Mouse (Mus musculus): ENCODE data around the gene Spag5.

DNA sequence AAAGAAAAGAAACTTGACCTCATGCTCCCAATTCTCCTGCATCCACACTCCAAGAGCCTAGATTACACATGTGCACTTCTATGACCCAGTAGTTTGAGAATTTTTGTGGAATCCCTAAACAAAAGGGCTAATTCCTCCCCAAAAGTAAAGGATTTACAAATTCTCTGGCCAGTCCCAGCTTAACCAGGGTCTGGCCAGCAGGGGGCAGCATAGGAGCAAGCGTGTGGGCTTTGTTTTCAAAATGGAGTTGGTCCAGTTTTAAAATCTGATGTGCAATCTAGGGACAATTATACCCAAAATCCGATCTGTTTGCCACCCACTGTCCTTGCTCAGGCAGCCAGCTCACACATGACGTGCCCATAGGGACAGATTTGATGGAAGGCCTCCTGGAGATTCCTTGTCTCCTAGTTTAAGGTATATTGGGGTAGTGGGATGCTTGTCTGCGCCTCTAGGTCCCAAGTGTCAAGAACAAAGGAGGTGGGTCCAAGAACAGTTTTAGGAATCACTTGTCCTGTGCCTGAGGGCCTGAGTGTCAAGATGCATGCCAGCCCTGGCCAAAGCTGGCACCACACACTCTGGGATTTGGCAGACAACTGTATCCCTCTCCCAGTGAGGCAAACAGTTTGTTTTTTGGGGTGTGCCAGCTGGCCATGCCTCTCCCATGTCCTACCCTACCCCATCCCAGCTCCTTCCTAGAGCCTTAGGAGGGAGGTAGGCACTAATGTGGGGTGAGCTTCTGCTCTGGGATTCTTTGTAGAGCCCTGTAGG is 54.3 kb downstream of the Spag5 start:
- TF ChIP-seq CTCF (IDR thresholded peaks at IDR 0.05; ENCODE audit: insufficient read depth, low read depth, low read length) (peak; percentile 55; the same call in 1 of the 2 replicates), POLR2A (IDR thresholded peaks at IDR 0.05; ENCODE audit: insufficient read depth, low read depth, low read length) (no peak)
